Mouse (Mus musculus) megakaryocyte, embryonic 14.5 days (primary cell): ENCODE results near the gene Hvcn1.

Experiments used
- FLI1 ChIP-seq: IDR thresholded peaks from 2 replicates; pipeline ENCODE4 v1.6.1; 2012; ENCODE audit warnings: low read length, inconsistent platforms, mixed read lengths
- GATA1 ChIP-seq: IDR thresholded peaks from 3 replicates; pipeline ENCODE4 v1.6.1; 2012; ENCODE audit warnings: mixed read lengths, low read length, inconsistent platforms, borderline replicate concordance

DNA sequence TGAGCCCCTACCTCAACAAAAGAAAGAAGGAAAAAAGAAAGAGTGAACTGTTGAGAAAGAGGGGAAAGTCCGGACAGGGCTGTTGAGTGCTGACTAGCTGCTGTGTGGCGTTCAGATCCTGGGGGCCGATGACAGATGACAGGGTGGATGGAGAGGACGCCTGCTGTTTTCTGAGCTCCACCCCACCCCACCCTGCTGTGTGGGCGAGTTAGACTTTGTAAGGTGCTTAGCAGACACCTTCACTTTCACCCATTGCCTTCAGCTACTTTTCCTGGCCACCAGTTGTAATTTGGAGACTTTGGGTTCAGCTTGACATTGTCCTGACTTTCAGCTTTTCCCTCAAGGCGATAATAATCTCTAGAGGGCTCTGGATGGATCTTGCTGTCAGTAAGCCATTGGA lies 84.5 kb downstream of the Hvcn1 start:
- TF ChIP-seq GATA1 = no peak
- no peak for TF ChIP-seq FLI1
